Mouse (Mus musculus) gastrocnemius, adult 18-20 months (tissue): ENCODE measurements around the gene Olfml1. TPM values are rescaled to one million over a fixed set of nuclear protein-coding genes. Genes with fewer than 3 reads are reported as not detected.

ENCODE experiments used
- DNase-seq: peaks from one replicate; pipeline ENCODE4 v3.0.0; 2021; ENCODE audit warnings: low spot score
- total RNA-seq, 2 experiments: library from RNA; stranded (reverse); gene quantifications; 2 replicates each; pipeline ENCODE4 v1.2.3; 2021

Gene Olfml1
- total RNA-seq, 2 experiments from 2014 or later: 1.5 to 1.7 TPM

GRCm38 (mm10) chr7:107594857-107595402 lies 27.7 kb downstream of the Olfml1 start, which contains the start of gene Ppfibp2:
Gene Ppfibp2, plus strand, starts transcription at chr7:107595207.
- peak; percentile 95 for DNase-seq

- no peak for DNase-seq
These were observed 28.2 kb downstream of the Olfml1 start for GRCm38 (mm10) chr7:107595426-107595825.

- no peak for DNase-seq
These were observed 29.5 kb downstream of the Olfml1 start for GRCm38 (mm10) chr7:107596753-107597152.

GRCm38 (mm10) chr7:107597956-107598355 lies 30.7 kb downstream of the Olfml1 start:
- no peak for DNase-seq

- DNase-seq: no peak
These were observed 33.4 kb downstream of the Olfml1 start for GRCm38 (mm10) chr7:107600651-107601050.

GRCm38 (mm10) chr7:107602505-107602904 lies 35.3 kb downstream of the Olfml1 start:
- no peak for DNase-seq

- no peak for DNase-seq
These were observed 35.7 kb downstream of the Olfml1 start for GRCm38 (mm10) chr7:107602913-107603312.

GRCm38 (mm10) chr7:107607766-107608165 lies 40.5 kb downstream of the Olfml1 start:
- DNase-seq: no peak

- DNase-seq: no peak
These were observed 42.5 kb downstream of the Olfml1 start for GRCm38 (mm10) chr7:107609622-107610255.

GRCm38 (mm10) chr7:107610880-107611279 lies 43.6 kb downstream of the Olfml1 start:
- no peak for DNase-seq

GRCm38 (mm10) chr7:107618028-107618992 lies 51.1 kb downstream of the Olfml1 start:
- DNase-seq: no peak

GRCm38 (mm10) chr7:107619225-107619624 lies 52.0 kb downstream of the Olfml1 start:
- no peak for DNase-seq

- no peak for DNase-seq
These were observed 52.9 kb downstream of the Olfml1 start for GRCm38 (mm10) chr7:107620137-107620536.

GRCm38 (mm10) chr7:107624432-107624831 lies 57.2 kb downstream of the Olfml1 start:
- no peak for DNase-seq

- no peak for DNase-seq
These were observed 57.8 kb downstream of the Olfml1 start, which contains the start of gene 5330417H12Rik for GRCm38 (mm10) chr7:107625061-107625460. Gene 5330417H12Rik, minus strand, starts transcription at chr7:107625161.

- DNase-seq: peak; percentile 34
These were observed 58.5 kb downstream of the Olfml1 start for GRCm38 (mm10) chr7:107625781-107626180.

- no peak for DNase-seq
These were observed 61.1 kb downstream of the Olfml1 start for GRCm38 (mm10) chr7:107628383-107628782.

GRCm38 (mm10) chr7:107633201-107633600 lies 66.0 kb downstream of the Olfml1 start:
- peak; percentile 13 for DNase-seq

- no peak for DNase-seq
These were observed 70.2 kb downstream of the Olfml1 start for GRCm38 (mm10) chr7:107637398-107637797.

- peak; percentile 57 for DNase-seq
These were observed 70.8 kb downstream of the Olfml1 start for GRCm38 (mm10) chr7:107638026-107638425.
